Mouse (Mus musculus) kidney, adult 2 months (tissue): ENCODE measurements around the gene Marc2.

Experiments
- CTCF ChIP-seq: fragments of 200-500 bp; conservative IDR thresholded peaks from 2 replicates; pipeline ENCODE4 v1.5.1; 2011; ENCODE audit warnings: low read depth, mild to moderate bottlenecking, control low read depth, low read length, moderate library complexity, mixed read lengths; ENCODE audit not compliant: insufficient read depth, insufficient read length
- POLR2A ChIP-seq: fragments of 200-500 bp; IDR thresholded peaks from one replicate; pipeline ENCODE4 v1.6.1; 2011; ENCODE audit warnings: low read depth, low read length, control low read depth

DNA sequence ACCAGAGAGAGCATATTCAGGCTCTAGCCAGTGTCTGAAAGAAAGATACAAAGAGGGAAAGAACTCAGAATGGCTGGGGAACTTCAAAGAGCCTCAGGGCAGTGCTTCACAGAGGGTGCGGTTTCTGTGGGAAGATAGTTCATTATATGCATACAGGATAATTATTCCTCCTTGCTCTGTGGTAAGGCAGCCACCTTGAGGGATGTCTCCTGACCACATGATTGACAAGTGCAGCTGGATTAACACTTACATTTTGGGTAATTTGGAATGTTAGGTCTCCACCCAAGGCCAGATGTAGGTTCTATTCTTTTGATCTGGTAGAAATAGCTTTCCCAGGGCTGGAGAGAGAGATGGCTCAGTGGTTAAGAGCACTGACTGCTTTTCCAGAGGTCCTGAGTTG lies 39.9 kb upstream of the Marc2 start:
- TF ChIP-seq POLR2A (no peak), CTCF (no peak)
